Mouse (Mus musculus) R1 (cell line): ENCODE results near the gene Ccdc125.
A peak's percentile ranks its signal among the peaks of the same experiment; 100 is the strongest.

Experiments used
- DNase-seq: peaks from one replicate; pipeline ENCODE4 v3.0.0-alpha.2; 2018; ENCODE audit warnings: low read depth, low spot score

Ccdc125 gene

DNA sequence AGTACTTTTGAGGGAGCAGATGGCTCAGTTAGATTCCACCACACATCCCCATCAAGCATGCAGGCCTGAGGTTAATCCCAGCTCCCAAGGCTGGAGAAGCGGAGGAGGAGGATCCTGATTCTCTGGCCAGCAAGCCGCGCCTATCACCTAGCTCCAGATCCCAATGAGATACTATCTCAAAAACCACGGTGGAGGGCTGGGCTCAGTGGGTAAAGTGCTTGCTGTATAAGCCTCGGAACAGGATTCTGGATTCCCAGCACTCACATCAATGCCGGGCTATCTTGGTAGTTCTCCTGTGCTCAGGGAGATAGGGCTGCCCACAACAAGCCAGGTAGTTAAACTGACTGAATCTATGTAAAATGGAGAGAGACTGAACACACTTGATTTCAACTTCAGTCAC is 46.0 kb downstream of the Ccdc125 start:
- DNase-seq = no peak

DNA sequence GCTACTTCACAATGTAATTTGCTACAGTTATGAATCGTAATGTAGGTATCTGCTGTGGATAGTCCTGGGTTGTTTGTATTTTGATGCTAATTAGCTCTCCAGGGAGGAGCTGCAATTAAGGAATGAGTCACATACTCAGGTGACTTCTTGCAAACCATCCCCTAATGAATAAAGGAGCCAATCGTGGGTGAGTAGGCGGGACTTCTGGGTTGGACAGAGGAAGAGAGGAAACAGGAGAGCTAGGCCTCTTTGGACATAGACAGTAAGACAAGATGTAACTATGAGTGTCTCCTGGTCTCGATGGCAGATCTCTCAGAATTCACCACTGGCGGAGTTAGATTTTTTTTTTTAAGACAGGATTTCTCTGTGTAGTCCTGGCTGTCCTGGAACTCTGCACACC is 52.1 kb downstream of the Ccdc125 start:
- peak; percentile 90 for DNase-seq

GRCm38 (mm10) chr13:100724051-100724754 is 54.7 kb downstream of the Ccdc125 start:
- DNase-seq = peak; percentile 80

GRCm38 (mm10) chr13:100725194-100725593 is 55.7 kb downstream of the Ccdc125 start:
- peak; percentile 37 for DNase-seq

DNA sequence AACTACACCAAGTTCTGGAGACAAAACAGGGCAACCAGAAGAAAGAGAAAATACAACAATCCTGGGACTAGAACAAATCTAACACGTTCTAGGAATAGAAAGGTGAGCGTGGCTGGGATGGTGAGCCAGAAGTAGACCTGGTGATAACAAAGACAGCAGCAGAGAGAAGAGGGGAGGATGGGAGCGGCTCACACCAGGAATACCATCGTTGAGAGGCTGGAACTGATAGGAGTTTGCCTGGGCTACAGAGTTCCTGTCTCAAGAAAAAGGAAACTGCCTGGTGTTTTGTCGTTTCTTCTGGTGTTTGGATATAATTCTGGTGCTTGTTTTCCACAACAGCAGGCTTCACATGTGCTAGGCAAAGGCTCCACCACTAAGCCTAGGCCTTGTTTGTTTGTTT is 58.6 kb downstream of the Ccdc125 start:
- DNase-seq = no peak

- peak; percentile 62 for DNase-seq
Observed at GRCm38 (mm10) chr13:100728530-100728929, 59.0 kb downstream of the Ccdc125 start.

GRCm38 (mm10) chr13:100730153-100730860 is 60.8 kb downstream of the Ccdc125 start:
- DNase-seq = no peak

DNA sequence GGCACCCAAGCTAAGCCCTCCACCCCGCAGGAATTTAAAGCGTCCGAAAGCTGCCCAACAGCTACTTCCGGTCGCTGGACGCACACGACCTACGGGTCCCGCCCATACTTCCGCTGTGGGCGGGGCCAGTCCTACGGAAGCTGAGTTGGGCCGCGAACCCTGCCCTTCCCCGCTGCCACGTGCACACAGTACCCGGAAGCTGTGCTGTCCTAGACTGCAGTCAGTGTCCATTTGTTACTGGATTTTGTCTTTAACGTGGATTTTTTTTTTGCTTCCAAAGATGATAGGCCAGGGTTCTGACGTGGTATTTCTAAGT is 61.3 kb downstream of the Ccdc125 start, which contains the start of gene Cdk7:
Gene Cdk7, minus strand, starts transcription at position 79 of the 316 bp plus-strand sequence.
- DNase-seq = peak; percentile 97

GRCm38 (mm10) chr13:100731462-100732046 is 62.0 kb downstream of the Ccdc125 start:
- DNase-seq = peak; percentile 30

DNA sequence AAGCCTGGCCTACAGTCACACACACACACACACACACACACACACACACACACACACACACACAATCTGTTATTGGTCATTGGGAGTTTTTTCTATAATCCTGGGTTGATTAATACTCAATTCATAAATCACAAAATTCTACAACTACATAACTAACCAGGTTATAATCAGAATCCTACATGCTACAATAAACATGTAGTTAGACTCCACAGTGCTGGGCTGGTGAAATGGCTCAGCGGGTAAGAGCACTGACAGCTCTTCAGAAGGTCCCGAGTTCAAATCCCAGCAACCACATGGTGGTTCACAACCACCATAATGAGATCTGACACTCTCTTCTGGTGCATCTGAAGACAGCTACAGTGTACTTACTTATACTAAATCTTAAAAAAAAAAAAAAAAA is 63.2 kb downstream of the Ccdc125 start:
- no peak for DNase-seq

GRCm38 (mm10) chr13:100742831-100743230 is 73.3 kb downstream of the Ccdc125 start:
- no peak for DNase-seq

GRCm38 (mm10) chr13:100743346-100744035 is 74.0 kb downstream of the Ccdc125 start:
- no peak for DNase-seq

GRCm38 (mm10) chr13:100744036-100744744 is 74.7 kb downstream of the Ccdc125 start, which contains the start of gene Mrps36:
Gene Mrps36, minus strand, starts transcription at chr13:100744659.
- DNase-seq = peak; percentile 96

DNA sequence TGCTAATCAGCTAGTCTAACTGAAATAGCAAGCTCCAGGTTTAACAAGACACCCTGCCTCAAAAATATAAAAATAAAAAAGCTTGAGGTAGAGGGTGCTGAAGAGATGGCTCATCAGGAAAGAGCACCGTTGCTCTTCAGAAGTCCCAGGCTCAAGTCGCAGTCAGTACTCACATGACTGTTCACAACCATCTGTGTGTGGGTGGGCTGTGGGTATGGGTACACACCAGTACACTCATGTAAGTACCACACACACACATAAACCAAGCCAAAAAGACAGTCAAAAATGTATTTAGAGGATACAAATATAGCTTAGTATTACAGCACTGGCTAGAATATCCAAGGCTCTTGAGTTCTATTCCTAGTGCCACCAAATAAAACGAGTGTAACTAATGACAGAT is 76.6 kb downstream of the Ccdc125 start:
- DNase-seq = no peak
